Mouse (Mus musculus) WW6 (cell line): Measurements from ENCODE around the gene Flt4.
A peak's percentile ranks its signal among the peaks of the same experiment; 100 is the strongest.

ENCODE experiments used
- DNase-seq: peaks from one replicate; pipeline ENCODE4 v3.0.0-alpha.2; 2013; ENCODE audit warnings: low read depth, low spot score

Gene Flt4

DNA sequence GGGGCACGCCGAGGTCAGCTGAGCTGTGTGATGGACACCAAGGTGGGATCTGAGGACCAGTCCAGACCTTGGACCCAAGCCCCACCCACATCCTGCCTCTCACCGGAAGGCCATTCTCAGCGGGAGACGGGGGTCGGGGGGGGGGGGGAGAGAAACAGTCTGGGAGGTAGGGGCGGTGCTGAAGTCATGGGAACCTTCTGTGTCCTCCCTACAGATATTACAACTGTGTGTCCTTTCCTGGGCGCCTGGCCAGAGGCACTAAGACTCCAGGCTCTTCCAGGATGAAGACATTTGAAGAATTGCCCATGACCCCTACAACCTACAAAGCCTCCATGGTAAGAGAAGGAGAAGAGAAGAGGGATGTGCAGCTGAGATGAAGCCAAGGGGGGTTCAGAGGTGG lies 36.6 kb downstream of the Flt4 start:
- no peak for DNase-seq

DNA sequence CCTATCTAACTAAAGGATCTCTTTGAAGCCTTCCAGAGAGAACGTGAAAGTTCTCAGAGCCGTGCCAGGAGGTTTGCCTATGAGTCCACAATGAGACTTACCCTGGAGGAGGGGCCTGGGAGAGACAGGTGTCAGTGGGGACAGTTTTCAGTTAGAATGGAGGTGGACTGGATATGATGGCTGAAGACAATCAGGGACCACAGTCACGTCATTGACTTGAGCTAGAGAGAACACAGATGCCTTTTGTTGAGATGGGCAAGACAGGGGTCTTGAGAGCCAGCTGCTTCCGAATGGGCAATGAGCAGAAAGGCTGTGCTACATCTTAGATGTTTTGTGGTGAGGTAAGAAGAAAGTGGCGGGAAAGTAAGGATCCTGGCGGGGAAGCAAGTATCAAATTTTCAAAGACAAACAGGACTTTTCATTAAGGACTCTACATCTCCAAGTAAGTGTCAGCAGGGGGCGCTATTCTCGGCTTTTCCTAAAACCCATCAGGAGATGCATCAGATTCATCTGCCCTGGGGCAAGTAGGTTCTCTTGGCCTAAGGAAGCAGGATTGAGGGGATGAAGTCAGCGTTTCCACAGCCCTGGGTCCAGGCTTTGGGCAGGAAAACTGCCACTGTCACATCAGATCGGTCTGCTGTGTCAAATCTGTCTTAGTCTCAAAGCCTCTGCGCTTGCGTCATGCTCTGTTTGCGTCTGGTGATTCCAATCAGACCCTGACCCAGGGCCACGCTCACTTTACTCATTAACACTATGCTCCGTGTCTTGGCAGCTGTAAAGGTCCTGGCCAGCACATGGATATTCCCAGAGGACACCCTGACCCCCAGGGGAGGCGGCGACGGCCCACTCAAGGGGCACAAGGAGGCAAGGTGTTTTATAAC lies 41.3 kb downstream of the Flt4 start:
- DNase-seq: peak; percentile 79

DNA sequence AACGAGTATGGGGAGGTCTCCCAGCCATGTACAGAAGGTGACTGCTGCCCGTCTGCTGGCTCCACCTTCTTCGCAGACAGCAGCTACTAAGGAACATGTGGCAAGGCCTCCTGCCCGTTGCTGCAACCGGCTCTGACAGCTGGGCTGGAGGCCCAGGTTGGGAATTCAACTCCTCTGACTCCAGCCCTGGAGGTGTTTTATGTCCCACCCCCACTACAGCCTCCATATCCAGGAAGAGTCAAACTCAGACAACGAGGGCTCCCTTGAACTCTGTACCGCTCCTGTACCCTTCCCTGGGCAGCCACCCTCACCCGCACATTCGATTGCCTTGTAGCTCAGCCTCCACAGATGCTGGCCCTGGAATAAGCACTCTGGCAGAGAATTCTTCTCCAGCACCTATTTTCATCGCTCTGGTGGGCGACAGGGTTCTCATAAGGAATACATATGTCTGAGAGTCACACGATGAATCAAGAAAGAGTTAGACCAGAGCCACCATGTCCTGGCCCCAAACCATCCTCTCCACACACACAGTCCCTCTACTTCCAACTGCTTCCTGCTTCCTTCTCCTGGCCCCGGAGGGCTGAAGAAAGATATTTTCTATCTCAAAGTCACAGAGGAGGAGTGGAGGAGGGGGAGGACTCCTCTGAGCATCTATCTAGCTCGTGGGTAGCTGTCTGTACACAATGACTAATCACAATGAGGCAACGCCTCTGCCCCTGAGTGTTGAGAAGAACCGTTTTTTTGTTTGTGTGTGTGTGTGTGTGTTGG lies 42.1 kb downstream of the Flt4 start:
- no peak for DNase-seq

DNA sequence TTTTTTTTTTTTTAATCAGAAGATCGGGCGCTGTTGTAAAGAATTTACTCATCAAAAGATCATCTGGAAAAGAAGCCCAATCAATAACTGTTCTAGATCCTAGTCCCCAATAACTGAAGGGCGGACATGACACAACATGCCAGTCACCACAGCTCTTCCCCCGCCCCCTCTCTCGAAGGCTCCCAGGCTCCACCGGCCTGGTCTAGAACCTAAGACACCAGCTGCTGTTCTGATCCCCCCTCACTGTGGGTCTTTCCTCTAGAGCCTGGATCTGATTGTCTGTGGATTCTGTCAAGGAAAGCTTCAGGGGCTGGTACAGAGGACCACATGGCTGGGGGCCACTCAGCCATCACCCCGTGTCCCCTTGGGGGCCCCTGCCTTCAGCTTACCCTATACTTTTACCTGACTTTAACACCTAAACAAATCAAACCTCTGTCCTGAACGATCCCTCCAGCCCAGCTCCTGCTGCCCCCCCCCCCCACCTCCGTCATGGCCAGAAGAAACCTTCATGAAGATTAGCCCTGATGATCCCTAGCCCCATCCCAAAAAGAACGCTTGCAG lies 42.8 kb downstream of the Flt4 start:
- DNase-seq: no peak

DNA sequence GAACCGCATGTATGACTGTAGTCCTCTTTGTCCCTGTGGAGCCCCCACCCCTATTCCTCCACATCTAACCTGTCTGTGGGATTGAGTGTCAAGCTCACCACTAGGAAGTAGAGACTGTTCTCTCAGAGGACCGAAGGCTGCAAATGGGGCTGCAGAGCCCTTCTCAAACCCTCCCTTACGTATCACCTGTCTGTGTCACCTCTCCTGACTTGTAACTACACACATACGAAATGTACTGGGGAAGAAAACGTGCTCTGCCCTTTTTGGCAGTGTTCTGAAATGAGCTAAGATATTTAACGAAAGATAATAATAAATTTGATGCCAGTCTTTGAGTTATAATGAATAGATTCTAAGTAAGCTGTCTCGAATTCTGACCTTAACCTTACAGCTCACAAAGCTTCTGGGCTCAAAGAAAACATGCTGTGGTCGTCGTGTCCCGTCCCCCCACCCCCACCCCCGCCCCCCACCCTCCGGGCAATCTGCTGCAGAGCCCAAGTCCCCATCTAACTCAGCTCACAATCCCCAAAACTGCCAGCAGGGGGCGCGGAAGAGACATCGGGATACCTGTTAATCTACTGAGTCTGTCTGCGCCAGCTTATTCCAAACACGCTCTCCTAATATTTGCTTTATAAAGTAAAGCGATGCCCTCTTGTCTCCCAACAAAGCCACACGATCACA lies 43.5 kb downstream of the Flt4 start:
- DNase-seq: no peak

DNA sequence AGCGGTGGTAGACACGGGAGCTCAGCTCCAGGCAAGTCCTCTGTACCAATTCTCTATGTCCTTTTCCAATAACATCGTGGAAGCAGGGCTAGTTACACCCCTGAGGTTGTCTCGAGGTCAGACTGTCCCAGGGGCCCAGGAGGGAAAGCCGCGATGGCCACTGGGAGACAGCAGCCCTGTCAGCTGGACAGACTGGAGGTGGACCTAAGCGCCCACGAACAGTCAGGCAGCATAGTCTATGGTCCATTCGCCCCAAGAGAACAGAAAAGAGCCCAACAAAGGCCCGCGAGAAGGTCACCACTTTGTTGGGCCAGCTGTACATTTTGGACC lies 44.0 kb downstream of the Flt4 start:
- DNase-seq: no peak

DNA sequence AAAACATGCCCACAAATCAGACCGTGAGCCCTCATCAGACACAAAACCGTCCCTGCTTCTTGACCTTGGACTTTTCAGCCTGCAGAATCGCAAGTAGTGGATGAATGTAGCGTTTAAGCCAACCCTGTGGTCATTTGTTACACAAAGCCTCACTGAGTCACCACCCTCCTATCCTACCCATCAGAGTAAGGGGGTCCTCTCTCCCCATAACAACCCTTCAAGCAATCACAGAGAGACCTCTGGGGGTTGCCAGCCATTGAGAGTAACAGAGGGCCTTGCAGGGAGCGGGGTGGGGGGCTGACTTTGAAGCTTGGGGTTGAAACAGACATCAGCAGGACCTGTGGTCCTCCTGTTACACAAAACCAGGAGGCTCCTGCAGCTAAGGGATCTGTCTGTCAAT lies 45.6 kb downstream of the Flt4 start:
- no peak for DNase-seq

DNA sequence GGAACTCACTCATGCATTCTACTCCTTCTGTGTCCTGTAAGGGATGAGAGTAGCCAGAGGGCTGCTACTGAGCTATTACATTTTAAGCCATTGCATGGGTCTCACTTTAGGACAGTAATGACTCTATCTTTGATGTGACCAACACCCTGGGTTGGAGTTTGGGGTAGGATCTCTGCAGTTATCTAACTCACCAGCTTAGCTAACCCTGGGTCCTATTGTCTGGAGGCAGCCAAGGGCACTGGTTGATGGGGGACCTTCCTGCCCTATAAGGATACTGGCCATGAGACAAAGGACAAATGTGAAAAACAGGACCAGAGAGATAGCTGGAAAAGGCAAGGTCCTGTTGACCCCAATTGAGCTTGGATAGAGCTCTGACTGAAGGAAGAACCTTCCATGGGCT lies 46.4 kb downstream of the Flt4 start:
- DNase-seq: no peak

DNA sequence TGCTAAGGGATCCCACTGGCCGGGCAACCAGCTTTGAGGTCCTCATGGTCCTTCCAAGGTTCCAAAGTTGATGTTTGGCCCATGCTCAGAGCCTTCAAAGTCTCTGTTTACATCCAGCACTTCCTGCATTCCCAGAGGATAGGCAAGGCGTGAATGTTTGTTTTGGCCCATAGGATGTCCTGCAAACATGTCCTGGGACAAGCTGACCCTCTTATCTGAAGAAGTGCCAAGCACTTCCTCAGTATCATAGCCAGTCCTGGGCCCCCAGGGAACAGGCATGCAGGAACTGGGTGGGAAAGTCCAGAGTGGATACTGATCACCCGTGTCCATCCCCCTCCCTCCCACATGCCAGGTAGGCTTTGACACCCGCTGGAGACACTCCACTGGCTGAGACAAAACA lies 49.0 kb downstream of the Flt4 start:
- DNase-seq: no peak

DNA sequence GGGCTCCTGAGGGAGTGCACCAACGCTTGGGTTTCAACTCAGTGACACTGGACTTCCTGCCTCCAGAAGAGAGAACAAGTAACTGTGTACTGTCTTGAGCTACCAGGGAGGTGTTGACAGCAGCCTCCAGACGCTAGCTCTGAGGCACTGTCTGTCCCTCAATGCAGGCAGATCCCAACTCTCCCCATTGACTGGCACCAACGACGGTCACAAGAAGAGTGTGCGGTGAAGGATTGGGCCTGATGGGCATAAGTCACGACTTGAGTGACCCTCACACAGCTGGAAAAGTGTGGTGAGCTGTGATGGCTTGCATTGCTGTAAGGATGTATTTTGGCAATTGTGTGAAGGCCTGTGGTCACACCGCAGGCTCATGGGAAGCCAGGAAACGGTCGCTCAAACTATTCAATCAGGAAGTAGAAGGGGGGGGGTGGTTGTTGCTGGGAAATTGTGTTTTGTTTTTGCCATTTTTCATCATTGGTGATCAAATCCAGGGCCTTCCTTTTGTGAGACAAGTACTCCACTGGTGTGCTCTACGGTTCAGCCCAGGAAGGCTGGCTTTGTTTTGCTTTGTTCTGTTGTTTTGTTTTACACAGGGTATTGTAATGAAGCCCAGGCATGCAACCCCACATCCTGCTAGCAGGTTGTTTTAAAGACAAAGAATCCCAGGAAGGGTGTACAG lies 49.9 kb downstream of the Flt4 start:
- no peak for DNase-seq

DNA sequence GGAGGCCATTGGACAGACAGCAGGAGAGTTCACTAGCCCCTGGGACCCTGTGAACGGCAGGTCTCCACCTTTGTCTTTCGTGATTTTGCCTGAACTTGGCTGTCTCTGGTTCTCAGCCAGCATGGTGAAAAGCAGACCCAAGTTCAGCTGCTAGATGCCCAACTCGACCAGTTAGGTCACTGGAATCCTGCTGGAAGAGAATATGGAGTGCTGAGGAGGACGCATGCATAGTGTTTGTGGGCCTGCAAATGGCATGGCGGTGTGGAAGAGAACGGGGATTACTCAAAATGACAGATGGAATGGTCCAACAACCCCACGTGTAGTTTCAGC lies 50.4 kb downstream of the Flt4 start:
- no peak for DNase-seq

DNA sequence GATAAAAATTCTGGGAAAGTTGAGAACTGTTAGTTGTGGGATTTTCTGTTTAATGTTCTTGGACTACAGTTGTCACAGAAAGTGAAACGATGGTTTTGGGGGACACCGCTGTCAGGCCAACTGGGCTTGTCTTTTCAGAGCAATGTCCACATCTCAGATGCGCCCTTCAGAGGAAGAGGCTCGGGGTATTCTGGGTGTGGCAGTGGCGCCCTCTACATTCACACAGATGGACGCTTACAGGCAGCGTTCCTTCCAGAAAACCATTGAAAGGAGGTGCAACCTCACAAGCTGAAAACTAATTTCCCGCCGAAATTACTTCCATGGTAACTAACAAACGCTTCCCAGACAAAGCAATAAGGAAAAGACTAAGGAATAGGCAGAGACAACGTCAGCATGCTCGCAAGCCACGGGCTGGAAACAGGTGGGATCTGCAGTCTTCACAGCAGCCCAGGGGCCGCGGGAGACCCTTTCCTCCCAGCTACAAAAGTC lies 53.3 kb downstream of the Flt4 start:
- no peak for DNase-seq

DNA sequence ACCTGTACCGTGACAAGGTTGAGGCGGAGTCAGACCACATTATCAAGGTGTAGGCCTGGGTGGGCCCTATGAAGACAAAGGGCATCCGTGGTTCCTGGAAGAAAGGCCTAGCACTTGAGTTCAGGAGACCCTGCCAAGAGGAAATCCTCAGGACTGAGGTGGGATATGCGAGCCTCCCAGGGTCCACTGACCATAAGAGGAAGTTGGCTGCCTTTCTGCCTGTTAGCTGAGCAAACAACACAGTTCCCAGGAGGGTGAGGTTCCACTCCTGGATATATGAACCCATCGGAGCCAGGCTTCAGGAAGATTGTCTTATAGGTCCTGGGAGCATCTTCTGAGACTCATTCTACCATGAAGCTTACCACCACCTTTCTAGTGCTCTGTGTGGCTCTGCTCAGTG lies 54.2 kb downstream of the Flt4 start, which contains the start of gene Scgb3a1:
Scgb3a1 (plus strand) TSS at position 301 of the 400 bp plus-strand sequence.
- DNase-seq: no peak

DNA sequence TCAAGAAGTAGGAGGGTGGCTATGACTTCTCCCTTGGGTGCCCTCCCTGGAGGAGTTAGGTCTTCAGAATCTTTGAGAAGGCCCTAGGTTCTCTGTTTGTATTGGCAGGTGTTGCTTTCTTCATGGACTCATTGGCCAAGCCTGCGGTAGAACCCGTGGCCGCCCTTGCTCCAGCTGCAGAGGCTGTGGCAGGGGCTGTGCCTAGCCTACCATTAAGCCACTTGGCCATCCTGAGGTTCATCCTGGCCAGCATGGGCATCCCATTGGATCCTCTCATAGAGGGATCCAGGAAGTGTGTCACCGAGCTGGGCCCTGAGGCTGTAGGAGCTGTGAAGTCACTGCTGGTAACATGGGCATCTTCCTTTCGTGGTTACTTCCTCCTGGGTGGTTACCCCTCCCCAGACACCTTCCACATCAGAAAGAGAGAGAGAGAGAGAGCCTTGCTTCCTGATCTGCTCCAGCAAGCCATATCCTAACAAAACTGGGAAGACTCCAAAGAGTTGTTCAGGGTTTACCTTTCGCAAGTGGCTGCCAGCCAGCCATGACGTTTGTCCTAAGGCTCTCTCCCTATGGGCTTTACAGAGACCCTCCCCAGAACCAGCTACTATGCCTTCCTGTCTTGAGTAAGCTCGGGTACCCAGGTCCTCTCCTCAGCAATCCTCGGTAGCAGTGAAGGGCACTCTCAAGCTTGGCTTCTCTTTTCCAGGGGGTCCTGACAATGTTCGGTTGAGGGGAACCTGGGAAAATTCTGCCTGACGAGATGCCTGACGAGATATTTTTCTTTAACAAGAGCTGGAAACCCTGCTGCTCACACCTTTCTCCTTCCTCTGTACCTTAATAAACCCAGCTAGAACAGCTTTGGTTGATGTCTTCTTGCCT lies 55.4 kb downstream of the Flt4 start:
- DNase-seq: no peak

DNA sequence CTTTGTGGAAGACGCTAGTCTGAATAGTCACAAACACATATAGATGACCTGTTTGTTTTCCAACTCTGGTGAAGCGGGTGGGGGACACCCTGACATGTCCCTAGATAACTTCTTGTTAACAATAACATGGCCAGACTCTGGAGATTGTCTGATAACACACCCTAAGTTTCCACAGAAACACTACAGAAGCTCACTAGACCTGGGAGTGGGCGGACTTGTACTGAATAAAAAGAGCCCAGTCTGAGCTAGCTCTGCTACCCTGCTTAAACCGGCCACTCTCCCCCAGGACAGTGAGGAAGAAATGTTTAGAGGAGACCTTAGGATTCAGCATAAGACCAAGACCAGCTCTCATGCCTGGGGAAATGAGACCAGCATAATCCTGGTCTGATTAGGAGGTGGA lies 56.4 kb downstream of the Flt4 start:
- no peak for DNase-seq

DNA sequence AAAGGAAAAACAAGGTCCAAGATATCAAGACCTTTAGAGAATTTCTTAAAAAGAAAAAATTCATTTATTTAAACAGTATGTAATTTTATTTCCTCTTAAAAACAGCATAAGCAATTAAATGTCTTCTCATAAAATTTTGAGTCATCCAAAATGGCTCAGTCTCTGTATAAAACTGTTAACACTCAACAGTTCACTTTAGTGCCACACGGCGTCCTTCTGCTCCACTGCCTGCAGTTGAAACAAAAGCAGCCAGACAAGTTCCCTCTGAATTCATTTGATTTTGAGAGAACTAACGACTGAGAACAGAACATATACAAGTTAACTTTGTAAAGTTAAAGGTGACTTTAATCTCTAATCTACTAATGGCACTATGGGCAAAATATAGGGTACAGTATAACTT lies 64.4 kb downstream of the Flt4 start:
- DNase-seq: no peak

DNA sequence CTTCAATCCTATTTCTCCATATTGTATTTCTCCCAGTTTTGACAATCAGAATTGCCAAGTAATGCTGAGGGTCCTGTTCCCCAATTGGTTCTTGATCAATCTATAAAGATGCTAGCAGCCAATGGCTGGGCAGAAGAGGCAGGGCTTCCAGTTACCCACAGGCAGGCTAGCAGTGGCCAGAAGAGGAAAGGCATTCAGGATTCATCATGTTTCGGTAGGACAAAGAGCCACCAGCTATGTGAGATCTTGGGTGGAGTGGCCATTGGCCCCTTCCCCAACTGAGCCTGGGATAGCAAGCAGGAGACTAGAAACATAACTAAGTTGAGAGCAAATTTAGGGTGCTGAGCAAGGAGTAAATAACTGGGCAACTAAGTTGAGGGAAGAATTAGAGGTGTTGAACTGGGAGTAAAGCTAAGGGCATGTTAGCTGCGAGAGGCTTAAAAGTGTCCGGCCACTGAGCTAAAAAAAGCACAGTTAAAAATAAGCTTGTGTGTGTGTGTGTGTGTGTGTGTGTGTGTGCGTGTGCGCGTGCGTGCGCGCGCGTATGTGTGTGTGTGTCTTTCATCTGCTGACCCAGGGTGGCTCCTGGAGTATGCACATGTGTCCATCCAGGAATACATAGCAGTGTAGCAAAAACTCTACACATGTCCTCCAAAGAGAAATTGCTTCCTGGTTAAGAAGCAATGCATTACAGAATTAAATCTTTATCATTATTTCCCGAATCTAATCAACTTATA lies 75.3 kb downstream of the Flt4 start:
- DNase-seq: no peak

DNA sequence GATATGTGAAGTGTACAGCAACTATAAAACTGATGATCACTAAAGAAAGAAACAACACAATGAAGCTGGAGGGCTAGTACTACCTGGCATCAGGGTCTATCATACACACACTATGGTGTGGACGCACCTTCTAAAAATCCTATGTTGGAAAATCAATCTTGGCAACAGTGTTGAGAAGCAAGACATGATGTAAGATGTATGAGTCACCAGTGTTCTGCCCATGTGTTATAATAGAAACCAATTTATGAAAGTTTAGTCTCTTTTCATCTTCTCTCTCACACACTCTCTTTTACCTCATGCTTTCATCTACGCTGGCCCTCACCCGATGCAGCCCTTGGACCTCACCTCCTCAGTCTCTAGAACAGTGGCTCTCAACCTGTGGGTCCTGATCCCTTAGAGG lies 86.0 kb downstream of the Flt4 start:
- DNase-seq: no peak

DNA sequence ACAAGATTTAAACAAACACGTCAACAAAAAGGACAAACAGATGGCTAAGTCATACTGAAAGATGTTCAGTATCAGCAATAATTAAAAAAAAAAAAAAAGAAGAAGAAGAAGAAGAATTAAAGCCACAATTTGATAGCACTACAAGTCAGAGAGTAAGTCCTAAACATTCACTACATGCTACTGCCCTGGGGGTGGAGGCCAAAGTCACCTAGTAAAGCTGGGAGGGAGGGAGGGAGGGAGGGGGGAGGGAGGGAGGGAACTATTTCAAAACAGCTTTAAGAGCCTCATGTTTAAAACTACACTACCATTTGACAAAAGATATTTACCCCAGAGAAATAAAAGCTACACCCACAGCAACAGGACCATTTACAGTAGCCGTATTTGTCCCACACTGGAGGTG lies 86.6 kb downstream of the Flt4 start:
- no peak for DNase-seq

DNA sequence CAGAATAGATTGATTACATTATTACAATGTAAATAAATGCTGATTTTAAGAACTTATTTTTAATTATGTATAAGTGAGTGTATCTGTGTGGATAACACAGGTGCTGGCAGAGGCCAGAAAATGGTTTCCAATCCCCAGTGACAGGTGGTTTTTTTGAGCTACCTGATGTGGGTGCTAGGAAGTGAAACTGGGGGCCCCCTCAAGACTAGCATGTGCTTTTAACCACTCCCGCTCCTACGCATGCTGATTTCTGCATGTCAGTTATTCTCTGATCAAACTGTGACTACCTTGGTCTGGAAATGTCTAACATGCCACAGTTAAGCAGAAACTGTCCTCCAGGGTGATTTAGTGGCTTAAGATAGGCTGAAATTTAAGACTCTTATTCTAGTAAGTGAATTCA lies 87.4 kb downstream of the Flt4 start:
- DNase-seq: no peak
